Mouse (Mus musculus): ENCODE data around the gene Car14.
"Not testable (repeated sequence)": the region's sequence is repeated elsewhere in the genome, so short reads cannot be mapped to it uniquely, and the experiment has no call there.

Gene Car14

GRCm38 (mm10) chr3:95904568-95904967, at the start of gene Car14:
Car14 (minus strand) TSS chr3:95904691.
- DNase-seq (ENCODE audit: low spot score in 2 of 2) = peak; percentile 53 to 62

GRCm38 (mm10) chr3:95953522-95953921, 49.0 kb upstream of the Car14 start:
- DNase-seq (ENCODE audit: low spot score in 2 of 2) = peak; percentile 39

GRCm38 (mm10) chr3:95953023-95953422, 48.5 kb upstream of the Car14 start:
- no peak for DNase-seq (ENCODE audit: low spot score in 2 of 2)

GRCm38 (mm10) chr3:95951566-95951965, 47.1 kb upstream of the Car14 start:
- not testable (repeated sequence) for DNase-seq (ENCODE audit: low spot score in 2 of 2)

GRCm38 (mm10) chr3:95950763-95951551, 46.5 kb upstream of the Car14 start:
- peak; percentile 92 to 93 for DNase-seq (ENCODE audit: low spot score in 2 of 2)

GRCm38 (mm10) chr3:95948325-95948724, 43.8 kb upstream of the Car14 start:
- no peak for DNase-seq (ENCODE audit: low spot score in 2 of 2)

GRCm38 (mm10) chr3:95945731-95946240, 41.3 kb upstream of the Car14 start:
- no peak for DNase-seq (ENCODE audit: low spot score in 2 of 2)

- no peak for DNase-seq (ENCODE audit: low spot score in 2 of 2)
These were observed 40.3 kb upstream of the Car14 start for GRCm38 (mm10) chr3:95944742-95945141.

- DNase-seq (ENCODE audit: low spot score in 2 of 2) = no peak
These were observed 38.7 kb upstream of the Car14 start for GRCm38 (mm10) chr3:95943226-95943625.

GRCm38 (mm10) chr3:95942749-95943148, 38.3 kb upstream of the Car14 start:
- DNase-seq (ENCODE audit: low spot score in 2 of 2) = no peak

GRCm38 (mm10) chr3:95938835-95939234, 34.3 kb upstream of the Car14 start:
- DNase-seq (ENCODE audit: low spot score in 2 of 2) = no peak

- no peak for DNase-seq (ENCODE audit: low spot score in 2 of 2)
These were observed 33.7 kb upstream of the Car14 start for GRCm38 (mm10) chr3:95938217-95938616.

GRCm38 (mm10) chr3:95934448-95934847, 30.0 kb upstream of the Car14 start:
- no peak for DNase-seq (ENCODE audit: low spot score in 2 of 2)

- DNase-seq (ENCODE audit: low spot score in 2 of 2) = no peak
These were observed 28.7 kb upstream of the Car14 start for GRCm38 (mm10) chr3:95933111-95933750.

- no peak for DNase-seq (ENCODE audit: low spot score in 2 of 2)
These were observed 28.1 kb upstream of the Car14 start for GRCm38 (mm10) chr3:95932566-95932965.

- DNase-seq (ENCODE audit: low spot score in 2 of 2) = no peak
These were observed 27.7 kb upstream of the Car14 start for GRCm38 (mm10) chr3:95932157-95932556.

GRCm38 (mm10) chr3:95931471-95931870, 27.0 kb upstream of the Car14 start:
- DNase-seq (ENCODE audit: low spot score in 2 of 2) = no peak

GRCm38 (mm10) chr3:95930471-95930789, 25.9 kb upstream of the Car14 start:
- DNase-seq (ENCODE audit: low spot score in 2 of 2) = no peak

- peak; percentile 28 to 39 for DNase-seq (ENCODE audit: low spot score in 2 of 2)
These were observed 25.3 kb upstream of the Car14 start for GRCm38 (mm10) chr3:95929581-95930470.

GRCm38 (mm10) chr3:95928658-95929503, 24.4 kb upstream of the Car14 start, which contains the start of gene Anp32e:
Anp32e (plus strand) TSS chr3:95929246.
- DNase-seq (ENCODE audit: low spot score in 2 of 2) = peak; percentile 99

GRCm38 (mm10) chr3:95928261-95928657, 23.8 kb upstream of the Car14 start:
- no peak for DNase-seq (ENCODE audit: low spot score in 2 of 2)
